Mouse (Mus musculus) liver, postnatal 0 days (tissue): Measurements from ENCODE around the gene Prss47. TPM values are rescaled to one million over a fixed set of nuclear protein-coding genes. Genes with fewer than 3 reads are reported as not detected.

Experiments
- ATAC-seq: fragments of 200-750 bp; cut with Nextera tagmentation; 2 replicates; pipeline ENCODE4 v1.8.0; 2017; ENCODE audit warnings: mild to moderate bottlenecking, moderate library complexity
- DNase-seq: peaks from one replicate; pipeline ENCODE4 v3.0.0-alpha.2; 2016
- H3K27ac ChIP-seq: fragments of 300-500 bp; sonication (generic); 2 replicates; pipeline ENCODE4 v1.5.1; 2014; ENCODE audit warnings: antibody characterized with exemption, moderate library complexity, mild to moderate bottlenecking, low read depth
- H3K27me3 ChIP-seq: fragments of 300-500 bp; sonication (generic); 2 replicates; pipeline ENCODE4 v1.6.1; 2014; ENCODE audit warnings: low read length, control low read depth, mixed read lengths; ENCODE audit not compliant: insufficient read depth
- H3K36me3 ChIP-seq: fragments of 300-500 bp; sonication (generic); replicated peaks from 2 replicates; pipeline ENCODE4 v1.6.1; 2014; ENCODE audit warnings: mild to moderate bottlenecking, control low read depth, low read length, moderate library complexity, mixed read lengths; ENCODE audit not compliant: insufficient read depth
- H3K4me1 ChIP-seq: fragments of 300-500 bp; sonication (generic); 2 replicates; pipeline ENCODE4 v1.6.1; 2014; ENCODE audit warnings: antibody characterized with exemption, mild to moderate bottlenecking, control low read depth; ENCODE audit not compliant: insufficient read depth
- H3K4me2 ChIP-seq: fragments of 300-500 bp; sonication (generic); 2 replicates; pipeline ENCODE4 v1.6.1; 2014; ENCODE audit warnings: low read depth, mild to moderate bottlenecking, low read length, moderate library complexity, mixed read lengths
- H3K4me3 ChIP-seq: fragments of 300-500 bp; sonication (generic); 2 replicates; pipeline ENCODE4 v1.5.1; 2014; ENCODE audit warnings: low read depth, low read length
- H3K9ac ChIP-seq: fragments of 300-500 bp; sonication (generic); replicated peaks from 2 replicates; pipeline ENCODE4 v1.6.1; 2014; ENCODE audit warnings: mild to moderate bottlenecking, moderate library complexity
- H3K9me3 ChIP-seq: fragments of 300-500 bp; sonication (generic); 2 replicates; pipeline ENCODE4 v1.6.1; 2016; ENCODE audit warnings: mild to moderate bottlenecking, control low read depth, low read length, mixed read lengths
- CTCF ChIP-seq: sonication (generic); IDR thresholded peaks from 2 replicates; pipeline ENCODE4 v1.5.1; 2016; ENCODE audit warnings: antibody characterized with exemption, low read depth
- EP300 ChIP-seq: IDR thresholded peaks from 2 replicates; pipeline ENCODE4 v1.6.1; 2016; ENCODE audit warnings: antibody characterized with exemption, low read depth, mild to moderate bottlenecking
- WGBS: fragments of 180-500 bp; shearing (Covaris S2); extraction: QIAGEN DNeasy Blood & Tissue Kit; methylation state at CpG from one replicate; pipeline ENCODE4 v1.1.7; 2014; ENCODE audit not compliant: insufficient replicate concordance; 5-methylcytosine and 5-hydroxymethylcytosine counted together
- polyA plus RNA-seq: library from polyadenylated mRNA; unstranded; fragments of >200 nt; fragmentation: Nextera tagmentation; extraction: Ambion mirVana; gene quantifications from 2 replicates; pipeline ENCODE4 v1.2.1, GENCODE M21; 2015

Prss47 gene
- polyA plus RNA-seq, 1 experiment from 2014 or later: not detected

GRCm38 (mm10) chr13:65032758-65033157, 19.8 kb downstream of the Prss47 start, which contains the start of gene Spata31d1c:
TSS of gene Spata31d1c (plus strand) at chr13:65033058.
- ATAC-seq: no peak
- no peaks in the 10 kb centered on the region for H3K36me3 ChIP-seq
- TF ChIP-seq EP300 (no peak), CTCF (no peak)
- no peak for DNase-seq
- no peak within 1 kb of the TSS for H3K27ac ChIP-seq
- H3K9me3 ChIP-seq: no peaks in the 10 kb centered on the region
- no peak within 1 kb of the TSS for H3K4me2 ChIP-seq
- no peak within 1 kb of the TSS for H3K9ac ChIP-seq
- no peaks in the 10 kb centered on the region for H3K4me1 ChIP-seq
- H3K27me3 ChIP-seq: no peaks in the 10 kb centered on the region
- no peak within 1 kb of the TSS for H3K4me3 ChIP-seq

GRCm38 (mm10) chr13:65011052-65011738, 41.4 kb downstream of the Prss47 start:
- TF ChIP-seq CTCF (no peak), EP300 (no peak)

DNA sequence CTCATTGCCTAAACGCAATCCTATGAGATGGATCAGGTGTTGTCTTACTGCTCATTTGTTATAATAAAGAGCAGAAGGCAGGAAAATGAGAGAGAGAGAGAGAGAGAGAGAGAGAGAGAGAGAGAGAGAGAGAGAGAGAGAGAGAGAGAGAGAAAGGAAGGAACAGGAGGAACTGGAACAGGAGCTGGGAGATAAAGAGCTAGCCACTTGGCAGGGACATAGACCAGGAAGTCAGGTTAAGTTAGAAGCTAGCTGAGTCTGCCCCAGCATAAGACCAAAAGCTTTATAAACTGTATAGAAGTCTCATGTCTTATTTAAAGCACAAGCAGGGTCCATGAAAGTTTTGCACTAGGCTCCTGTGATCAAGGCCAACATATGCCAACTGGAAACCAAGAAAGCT, 44.6 kb downstream of the Prss47 start:
- H3K4me2 ChIP-seq: no peak overlapping the region
- ATAC-seq: no peak

More at GRCm38 (mm10) chr13:65011052-65011738, 41.4 kb downstream of the Prss47 start:
- WGBS: 45% methylated on average over 4 of the region's 4 CpGs
- H3K9me3 ChIP-seq: no peaks in the 10 kb centered on the region
- no peaks in the 10 kb centered on the region for H3K36me3 ChIP-seq
- H3K4me3 ChIP-seq: no peak overlapping the region
- H3K27ac ChIP-seq: peak overlapping the region; percentile 69
- ATAC-seq (peak; percentile 93), DNase-seq (no peak)
- H3K4me1 ChIP-seq: no peaks in the 10 kb centered on the region
- H3K4me2 ChIP-seq: no peak overlapping the region
- no peak overlapping the region for H3K9ac ChIP-seq
- no peaks in the 10 kb centered on the region for H3K27me3 ChIP-seq

GRCm38 (mm10) chr13:65006760-65007159, 45.8 kb downstream of the Prss47 start:
- Histone ChIP-seq H3K4me1 (no peaks in the 10 kb centered on the region), H3K4me3 (no peak overlapping the region), H3K27me3 (no peaks in the 10 kb centered on the region), H3K9me3 (no peaks in the 10 kb centered on the region), H3K27ac (no peak overlapping the region), H3K9ac (no peak overlapping the region), H3K36me3 (no peaks in the 10 kb centered on the region), H3K4me2 (no peak overlapping the region)
- DNase-seq: no peak
- WGBS: 83% methylated on average over 1 of the region's 1 CpGs
- TF ChIP-seq CTCF (no peak), EP300 (no peak)
- no peak for ATAC-seq

More for the DNA sequence above, 44.6 kb downstream of the Prss47 start:
- TF ChIP-seq EP300 (no peak), CTCF (no peak)
- DNase-seq: no peak
- H3K36me3 ChIP-seq: no peaks in the 10 kb centered on the region
- no peak overlapping the region for H3K27ac ChIP-seq
- 60% methylated on average over 1 of the region's 1 CpGs for WGBS
- no peaks in the 10 kb centered on the region for H3K9me3 ChIP-seq
- no peaks in the 10 kb centered on the region for H3K27me3 ChIP-seq
- H3K4me1 ChIP-seq: no peaks in the 10 kb centered on the region
- no peak overlapping the region for H3K9ac ChIP-seq
- no peak overlapping the region for H3K4me3 ChIP-seq

DNA sequence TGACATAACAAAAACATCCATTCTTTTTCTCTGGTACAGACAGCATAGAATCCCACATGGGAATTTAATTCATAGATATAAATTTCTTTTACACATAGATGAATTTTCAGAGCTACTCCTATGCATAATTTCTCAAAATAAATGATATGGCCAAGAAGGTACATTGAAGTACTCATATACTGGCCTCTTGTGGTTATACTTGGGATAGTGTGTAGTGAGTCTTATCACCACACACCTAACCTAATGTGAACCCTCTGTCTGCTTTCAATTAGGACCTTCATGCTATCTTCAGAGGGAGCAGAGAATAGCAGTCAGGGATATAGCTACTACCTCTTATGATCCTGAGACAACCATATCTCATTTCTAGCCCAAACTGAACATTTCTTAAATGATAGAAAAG, 47.1 kb downstream of the Prss47 start:
- no peaks in the 10 kb centered on the region for H3K27me3 ChIP-seq
- ATAC-seq (no peak), DNase-seq (no peak)
- no peaks in the 10 kb centered on the region for H3K36me3 ChIP-seq
- TF ChIP-seq EP300 (no peak), CTCF (peak; percentile 30)
- H3K4me2 ChIP-seq: no peak overlapping the region
- H3K27ac ChIP-seq: no peak overlapping the region
- H3K4me1 ChIP-seq: no peaks in the 10 kb centered on the region
- H3K9me3 ChIP-seq: no peaks in the 10 kb centered on the region
- H3K9ac ChIP-seq: no peak overlapping the region
- no peak overlapping the region for H3K4me3 ChIP-seq

Other genes with a start within 250 kb of the Prss47 start
- gene Cntnap3, start 148.8 kb downstream of the Prss47 start, polyA plus RNA-seq: not detected in 2 replicates
- not detected in 2 replicates for gene Spata31, start 135.4 kb downstream of the Prss47 start, polyA plus RNA-seq
- not detected in 2 replicates for gene Spata31d1c, start 19.7 kb downstream of the Prss47 start, polyA plus RNA-seq
- 25.4 and 27.0 TPM in 2 replicates for gene Mfsd14b, start 60.2 kb upstream of the Prss47 start, polyA plus RNA-seq
- not detected in 2 replicates for gene Olfr465-ps1, start 85.3 kb upstream of the Prss47 start, polyA plus RNA-seq
- not detected in 2 replicates for gene Olfr466, start 97.5 kb upstream of the Prss47 start, polyA plus RNA-seq
- gene Nlrp4f, start 153.2 kb upstream of the Prss47 start, polyA plus RNA-seq: not detected in 2 replicates
- not detected in 2 replicates for gene Gm10775, start 206.8 kb upstream of the Prss47 start, polyA plus RNA-seq
- 2.5 and 2.7 TPM in 2 replicates for gene Zfp369, start 226.1 kb upstream of the Prss47 start, polyA plus RNA-seq